Mouse (Mus musculus): ENCODE measurements at regions not wholly inside any gene's neighbourhood (a gene's known extent, or its start where the extent isn't known, plus 50 kb on each side); places are given as distances from the start of the nearest gene placed in this dataset.

- TF ChIP-seq CTCF (IDR thresholded peaks at IDR 0.05; ENCODE audit: insufficient read depth, low read depth, low read length): no peak
- no peak for TF ChIP-seq POLR2A (IDR thresholded peaks at IDR 0.05; ENCODE audit: insufficient read depth, low read depth, low read length)
Measured at GRCm38 (mm10) chr15:4264601-4265000, 110.7 kb upstream of the Plcxd3 start.
